Mouse (Mus musculus): Measurements from ENCODE around the gene Lmntd1.
A peak's percentile ranks its signal among the peaks of the same experiment; 100 is the strongest.

The Lmntd1 gene

DNA sequence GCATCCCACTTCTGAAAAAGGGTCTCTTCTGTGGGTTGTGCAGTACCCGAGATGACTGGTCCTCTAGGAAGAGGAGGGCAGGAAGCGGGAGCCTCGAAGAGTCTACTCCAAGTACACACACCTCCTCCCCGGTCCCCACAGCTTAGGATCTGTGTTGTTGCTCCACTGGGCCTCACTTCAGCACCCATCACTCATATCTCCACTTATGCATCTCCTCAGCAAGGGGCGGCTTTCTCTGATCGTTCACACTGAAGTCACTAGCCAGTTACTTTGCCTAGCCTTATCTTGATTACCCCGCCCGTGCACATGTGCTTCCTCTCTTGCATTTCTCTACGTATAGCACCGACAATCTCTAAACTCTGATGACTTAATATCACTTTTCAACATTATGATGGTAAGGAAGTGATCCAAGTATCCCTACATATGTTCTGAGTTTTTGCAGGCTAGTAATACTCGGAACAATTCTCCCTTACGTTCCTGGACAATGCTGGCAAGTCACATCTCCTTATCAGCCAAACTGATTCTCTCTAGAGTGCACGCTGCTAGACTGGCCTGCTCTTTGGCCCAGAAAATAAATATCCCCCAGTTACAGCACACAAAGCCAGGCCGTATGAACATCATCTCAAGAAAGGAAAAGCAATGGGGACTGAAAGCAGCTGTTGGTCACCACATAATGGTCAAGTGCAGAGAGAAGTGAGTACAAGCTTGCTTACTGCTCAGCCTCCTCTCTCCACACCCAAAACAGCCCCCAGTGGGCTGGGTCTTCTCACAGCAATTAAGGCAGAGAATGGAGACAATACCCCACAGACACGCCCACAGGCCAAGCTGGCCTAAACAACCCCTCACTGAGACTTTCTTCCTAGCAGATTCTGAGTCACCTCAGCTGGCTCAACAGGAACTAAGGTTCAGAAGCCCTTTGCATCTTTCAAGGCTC, 56.8 kb downstream of the Lmntd1 start:
- no peak for DNase-seq

DNA sequence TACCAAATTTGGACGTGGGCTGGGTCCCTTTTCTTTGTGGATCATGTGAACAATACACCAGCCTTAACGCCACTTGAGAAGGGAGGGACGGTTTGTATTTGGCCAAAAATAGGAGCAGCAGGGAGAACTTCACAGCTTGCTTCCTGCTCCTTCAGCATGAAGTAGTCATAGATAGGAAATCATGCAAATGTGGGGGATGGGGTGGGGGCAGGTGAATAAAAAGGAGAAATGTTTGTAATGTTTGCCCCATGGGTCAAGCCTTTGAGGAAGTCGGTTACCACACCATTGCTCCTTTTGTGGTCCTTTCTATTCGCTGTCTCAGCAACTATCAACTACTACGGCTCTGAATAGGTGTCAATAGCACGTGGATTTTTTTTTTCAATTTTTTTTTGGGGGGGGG, 60.9 kb downstream of the Lmntd1 start:
- DNase-seq: no peak

DNA sequence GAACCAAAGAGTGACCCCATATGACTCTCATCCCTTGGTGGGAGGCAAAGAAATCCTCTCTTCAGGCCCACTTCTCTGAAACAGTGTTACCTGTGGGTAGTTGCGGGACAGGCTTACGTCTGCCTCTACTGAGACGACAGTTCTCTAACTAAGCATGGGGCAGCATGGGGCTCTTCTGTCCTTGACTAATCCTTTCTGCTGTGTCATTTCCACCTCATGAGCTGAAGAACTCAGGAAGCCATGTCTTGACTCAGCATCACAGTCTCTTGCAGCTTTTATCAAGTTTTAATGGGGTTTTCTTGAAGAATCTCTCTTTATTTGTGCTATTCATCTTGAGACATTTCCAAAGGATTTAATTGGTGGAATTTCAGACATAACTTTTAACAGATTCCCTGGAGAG, 61.3 kb downstream of the Lmntd1 start:
- DNase-seq: no peak

DNA sequence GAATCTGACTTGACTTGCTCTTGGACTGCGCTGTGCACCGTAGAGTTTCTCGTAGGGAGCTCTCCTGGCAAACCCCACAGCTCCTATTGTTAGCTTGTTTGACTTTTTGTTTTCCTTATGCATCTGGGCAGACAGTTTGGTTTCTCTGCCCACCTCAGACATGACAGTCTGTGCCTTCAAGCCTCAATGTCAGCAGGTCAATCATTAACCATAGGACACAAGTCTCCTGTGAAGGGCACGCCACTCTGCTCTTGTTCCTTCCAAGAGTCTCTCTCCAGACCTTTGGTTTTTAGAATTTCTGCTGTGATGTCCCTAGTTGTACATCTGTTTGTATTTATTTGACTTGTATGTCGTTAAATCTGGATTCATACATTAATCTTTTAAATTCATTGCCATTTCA, 63.1 kb downstream of the Lmntd1 start:
- DNase-seq: peak; percentile 30

DNA sequence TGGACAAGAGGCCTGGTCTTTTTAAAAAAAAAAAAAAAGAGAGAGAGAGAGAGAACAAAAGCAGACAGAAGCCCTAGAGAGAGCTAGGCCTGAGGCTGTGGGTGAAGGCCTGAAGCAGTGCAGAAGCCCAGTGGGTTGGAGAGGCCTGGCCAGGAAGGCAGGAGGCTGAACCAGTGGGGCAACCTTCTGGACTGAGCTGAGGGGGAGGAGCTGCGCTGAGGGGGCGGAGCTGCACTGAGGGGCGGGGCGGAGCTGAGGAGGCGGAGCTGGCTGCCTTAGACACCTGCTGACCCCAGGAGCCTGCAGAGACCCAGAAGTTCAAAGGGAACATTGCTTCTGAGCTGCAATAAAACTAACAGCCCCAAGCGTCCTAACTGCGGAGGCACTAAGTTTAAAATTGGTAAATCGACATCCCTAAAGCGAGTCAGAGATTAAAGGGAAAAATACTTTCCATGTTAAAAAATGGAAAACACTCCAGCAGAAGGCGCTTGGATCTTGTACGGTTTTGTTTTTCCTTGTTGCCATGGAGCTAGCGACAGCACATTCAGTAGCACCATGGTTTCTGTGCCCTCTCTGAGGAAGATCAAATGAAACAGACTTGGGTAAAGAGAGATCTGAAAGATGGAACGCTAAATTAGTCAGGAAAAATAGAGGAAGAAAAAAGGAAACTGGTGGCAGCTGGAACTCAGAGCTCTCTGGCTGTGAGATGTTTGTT, 68.0 kb downstream of the Lmntd1 start:
- DNase-seq: peak; percentile 17

DNA sequence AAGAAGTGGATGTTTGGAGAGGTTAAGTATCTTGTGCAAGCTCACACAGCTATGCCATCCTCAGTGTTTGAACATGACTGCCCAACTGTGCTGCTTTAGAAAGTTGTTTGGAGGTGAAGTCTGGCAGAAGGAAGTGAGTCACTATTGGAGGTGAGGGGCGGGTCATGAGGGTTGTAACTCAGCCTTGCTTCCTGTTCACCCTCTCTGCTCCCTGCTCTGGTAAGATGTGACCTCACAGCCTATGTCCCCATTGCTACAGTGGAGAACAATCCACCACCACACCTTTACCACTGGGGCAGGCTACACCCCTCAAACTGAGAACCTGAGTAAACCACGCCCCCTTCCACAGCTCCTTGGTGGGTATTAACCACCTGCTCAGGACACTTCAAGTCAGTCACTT, 69.3 kb downstream of the Lmntd1 start:
- no peak for DNase-seq

DNA sequence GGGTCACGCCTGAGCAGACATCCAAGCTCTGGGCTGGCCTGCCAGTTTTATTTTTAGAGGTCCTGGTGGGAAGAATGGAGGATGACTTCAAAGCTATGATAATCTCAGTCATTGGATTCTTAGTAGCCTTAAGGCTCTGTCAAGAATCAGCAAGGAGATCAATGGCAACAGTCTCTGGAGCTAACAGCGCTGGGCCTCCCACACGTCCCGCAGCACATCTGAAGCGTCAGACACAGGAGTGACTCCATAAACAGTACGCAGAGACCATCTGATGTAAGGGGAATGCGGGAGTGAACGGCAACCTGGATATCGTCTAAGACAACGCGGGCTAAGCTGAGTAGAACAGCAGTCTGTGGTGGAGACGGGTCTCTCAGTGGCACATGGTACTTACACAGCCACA, 69.8 kb downstream of the Lmntd1 start:
- DNase-seq: no peak

DNA sequence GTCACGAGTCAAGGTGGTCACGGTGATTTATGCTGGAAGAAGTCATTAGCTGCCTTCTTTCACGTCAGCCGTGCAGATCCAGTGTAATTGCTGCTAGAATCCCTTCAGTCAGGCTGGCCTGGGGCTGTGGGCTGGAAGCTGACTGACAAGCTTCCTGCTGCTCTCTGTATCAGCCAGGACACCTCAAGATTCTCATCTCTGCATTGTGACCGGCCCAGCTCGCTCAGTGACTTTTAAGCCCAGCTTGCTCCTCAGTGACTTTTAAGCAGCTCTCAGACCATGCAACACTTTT, 74.6 kb downstream of the Lmntd1 start:
- DNase-seq: no peak

DNA sequence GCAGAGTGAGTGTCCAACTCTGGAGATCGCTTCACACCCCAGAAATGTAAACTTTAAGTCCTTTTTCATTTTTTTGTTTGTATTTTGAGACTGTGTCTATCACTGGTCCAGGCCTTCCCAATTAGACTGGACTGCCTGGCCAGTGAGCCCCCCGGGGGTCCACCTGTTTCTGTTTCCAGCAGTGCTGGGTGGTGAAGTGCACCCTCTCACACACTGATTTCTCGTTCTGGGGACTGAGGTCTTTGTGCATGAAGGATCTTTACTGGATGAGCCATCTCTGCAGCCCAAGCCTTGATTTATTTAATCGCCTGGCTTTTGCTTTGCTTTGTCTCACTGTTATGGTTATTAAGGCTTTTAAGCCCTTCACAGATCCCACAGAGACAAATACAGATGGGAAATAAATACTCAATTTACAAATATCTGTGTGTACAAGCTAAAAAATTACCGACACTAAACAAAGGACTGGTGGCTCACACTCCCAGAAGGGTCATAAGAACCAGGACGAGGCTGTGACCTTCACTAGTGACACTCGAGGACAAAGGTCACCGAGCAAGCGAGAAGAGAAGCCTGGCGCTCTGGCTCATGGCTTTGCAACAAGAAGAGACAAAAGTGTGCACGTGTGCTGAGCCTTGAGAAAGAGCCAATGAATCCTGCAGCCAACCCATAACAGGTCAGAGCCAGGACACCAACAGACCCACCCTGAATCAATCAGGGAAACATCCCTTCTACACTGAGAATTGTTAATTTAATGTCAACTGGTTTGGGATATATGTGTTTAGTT, 75.1 kb downstream of the Lmntd1 start:
- no peak for DNase-seq

DNA sequence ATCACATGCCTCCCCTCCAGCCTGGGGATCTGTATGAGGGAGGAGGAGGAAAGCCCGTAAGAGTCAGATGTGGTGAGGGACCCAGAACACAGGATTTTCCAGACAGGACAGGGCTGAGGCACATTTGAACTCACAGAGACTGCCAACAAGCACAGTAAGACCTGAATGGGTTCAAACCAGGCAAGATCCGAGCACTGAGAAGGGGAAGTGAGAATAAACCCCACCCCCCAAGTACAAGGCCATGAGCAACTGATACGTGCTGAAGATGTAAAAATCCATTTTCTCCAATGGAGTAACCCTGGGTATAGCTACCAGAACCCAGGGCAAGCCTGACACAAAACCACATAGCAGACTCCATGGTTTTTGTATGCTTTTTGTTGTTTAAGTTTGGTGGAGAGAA, 83.7 kb downstream of the Lmntd1 start:
- no peak for DNase-seq

DNA sequence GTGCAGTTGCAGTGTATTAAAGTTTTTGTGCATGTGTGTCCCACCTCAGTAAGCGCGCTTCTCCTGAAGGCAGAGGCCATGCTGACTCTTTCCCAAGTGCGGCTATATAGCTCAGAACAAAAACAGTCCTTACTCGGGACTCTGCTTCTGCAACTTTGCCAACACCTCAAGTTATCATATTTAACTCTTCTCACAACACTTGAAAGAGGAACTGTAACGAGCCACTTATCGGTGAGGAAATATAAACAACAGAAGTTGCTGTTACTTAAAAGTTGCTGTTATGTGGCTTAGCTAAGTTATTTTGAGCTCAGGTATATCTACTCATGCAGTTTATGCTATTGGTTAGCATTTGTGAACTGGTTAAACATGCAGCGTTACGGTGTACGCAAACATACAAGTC, 90.8 kb downstream of the Lmntd1 start:
- DNase-seq: no peak

DNA sequence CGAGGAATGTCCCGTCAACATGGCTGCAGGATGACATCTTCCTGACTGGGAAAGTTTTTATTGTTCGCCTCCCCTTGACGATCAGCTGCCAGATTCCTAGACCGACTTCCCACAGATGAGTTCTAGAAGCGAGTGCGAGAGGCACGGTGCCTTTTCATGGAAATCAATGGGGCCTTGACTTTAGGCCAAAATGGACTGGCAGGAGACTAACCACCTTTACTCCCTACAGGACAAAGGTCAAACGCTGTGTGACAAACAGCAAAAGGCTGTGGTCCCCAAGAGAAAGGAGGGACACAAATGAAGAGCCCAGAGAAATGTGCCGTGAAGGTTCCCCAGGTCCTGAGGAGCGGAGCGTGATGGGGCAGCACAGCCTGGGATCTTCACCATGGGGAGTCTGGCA, 91.5 kb downstream of the Lmntd1 start:
- no peak for DNase-seq

DNA sequence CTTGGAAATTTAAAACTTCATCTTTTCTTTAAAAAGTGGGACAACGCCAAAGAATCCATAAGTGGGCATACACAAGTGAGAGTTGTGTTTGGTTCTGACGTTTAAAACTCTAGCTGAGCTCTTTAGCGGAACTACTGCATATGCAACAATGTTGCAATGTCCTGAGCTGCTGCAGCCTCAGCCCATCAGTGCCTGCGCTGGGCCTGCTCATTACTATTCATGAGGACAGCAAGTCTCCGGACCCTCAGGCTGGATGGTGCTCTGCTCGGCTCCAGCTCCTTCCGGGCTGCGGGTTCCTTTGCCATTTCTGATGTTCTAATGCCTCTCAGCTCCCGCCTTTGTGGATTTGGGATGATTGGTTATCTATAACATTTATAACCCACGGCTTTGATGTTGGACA, 97.1 kb downstream of the Lmntd1 start:
- DNase-seq: no peak

DNA sequence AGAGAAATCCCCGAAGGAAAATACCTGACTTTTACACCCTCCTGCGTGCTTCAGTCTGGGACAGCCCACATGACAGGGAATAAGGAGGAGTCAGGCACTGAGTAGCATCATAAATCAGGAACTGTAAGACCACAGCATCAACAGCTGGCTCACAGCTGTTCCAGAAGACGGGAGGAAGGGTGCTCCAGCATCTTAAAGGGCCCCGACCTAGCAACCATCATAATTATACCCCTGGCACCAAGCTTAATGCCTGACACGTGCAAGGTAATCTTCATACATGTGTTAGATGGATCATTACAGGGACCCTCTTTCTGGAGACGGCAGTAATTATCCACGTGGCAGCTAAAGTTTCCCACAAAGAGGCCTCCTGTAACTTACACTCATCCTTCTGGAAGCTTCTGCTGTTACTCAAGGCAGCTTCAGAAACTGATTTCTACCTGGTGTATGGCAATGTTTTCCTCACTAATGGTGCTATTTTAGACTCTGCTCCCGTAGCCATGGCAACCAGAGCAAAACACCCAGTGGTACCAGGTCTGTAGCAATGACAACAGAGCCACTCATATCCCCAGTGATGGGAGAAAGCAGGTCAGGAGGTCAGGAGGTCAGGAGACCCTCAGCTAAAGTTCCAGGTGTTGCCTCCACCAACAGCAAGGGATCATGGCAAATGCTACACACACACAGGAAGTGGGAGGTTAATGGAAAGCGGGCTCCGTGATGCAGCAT, 98.1 kb downstream of the Lmntd1 start:
- DNase-seq: peak; percentile 60

DNA sequence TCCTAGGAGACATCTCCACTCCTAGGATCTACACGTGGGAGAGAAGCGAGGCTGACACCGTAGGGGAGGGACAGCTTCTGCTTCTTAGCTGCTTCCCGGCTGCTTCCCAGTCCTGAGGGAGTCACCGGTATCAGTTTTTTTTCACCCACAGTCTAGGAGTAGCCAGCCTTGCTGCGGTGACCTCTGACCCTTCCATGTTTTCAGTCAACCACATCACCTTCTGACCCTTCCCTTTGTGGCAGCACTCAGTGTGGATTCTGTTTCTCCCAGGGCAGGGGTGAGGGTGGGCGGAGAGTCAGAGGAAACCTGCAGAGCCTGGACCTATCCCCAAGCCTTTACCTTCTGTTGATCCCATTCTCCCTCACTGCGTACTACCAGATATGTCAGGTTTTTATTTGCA, 102.9 kb downstream of the Lmntd1 start:
- DNase-seq: no peak

DNA sequence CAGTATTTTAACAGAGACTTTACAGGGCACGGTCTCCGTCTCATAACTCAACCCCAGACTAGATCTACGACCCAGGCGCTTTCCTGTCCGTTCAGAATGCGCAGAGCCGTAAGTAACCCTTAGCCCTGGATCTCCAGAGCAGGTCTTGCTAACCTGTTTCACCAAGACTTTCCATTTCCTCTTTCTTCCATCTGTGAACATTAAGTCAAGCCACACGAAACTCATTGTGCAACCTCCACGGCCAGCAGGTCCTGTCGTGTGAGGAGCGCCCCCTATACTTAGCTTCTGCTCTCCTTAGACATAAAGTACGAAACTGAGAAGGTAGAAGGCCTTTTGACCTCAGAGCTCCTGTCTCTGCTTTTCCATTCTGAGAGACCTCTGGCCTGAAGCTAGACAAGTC, 105.3 kb downstream of the Lmntd1 start:
- no peak for DNase-seq

DNA sequence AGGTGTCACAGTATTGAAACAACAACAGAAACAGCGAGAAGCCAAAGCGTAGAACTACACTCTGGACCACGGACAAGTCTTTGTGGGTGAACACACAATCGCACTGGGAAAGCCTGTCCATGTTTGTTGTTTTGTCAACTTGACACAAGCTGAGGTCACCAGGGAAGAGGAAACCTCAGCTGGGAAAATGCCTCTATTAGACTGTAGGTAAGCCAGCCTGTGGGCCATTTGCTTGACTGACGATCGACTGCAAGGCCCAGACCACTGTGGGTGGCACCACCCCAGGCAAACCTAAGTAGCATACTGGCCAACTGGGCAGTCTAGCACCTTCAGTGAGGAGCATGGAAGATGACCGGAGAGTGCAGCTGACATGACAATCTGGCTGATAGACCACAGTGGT, 112.4 kb downstream of the Lmntd1 start:
- DNase-seq: no peak

DNA sequence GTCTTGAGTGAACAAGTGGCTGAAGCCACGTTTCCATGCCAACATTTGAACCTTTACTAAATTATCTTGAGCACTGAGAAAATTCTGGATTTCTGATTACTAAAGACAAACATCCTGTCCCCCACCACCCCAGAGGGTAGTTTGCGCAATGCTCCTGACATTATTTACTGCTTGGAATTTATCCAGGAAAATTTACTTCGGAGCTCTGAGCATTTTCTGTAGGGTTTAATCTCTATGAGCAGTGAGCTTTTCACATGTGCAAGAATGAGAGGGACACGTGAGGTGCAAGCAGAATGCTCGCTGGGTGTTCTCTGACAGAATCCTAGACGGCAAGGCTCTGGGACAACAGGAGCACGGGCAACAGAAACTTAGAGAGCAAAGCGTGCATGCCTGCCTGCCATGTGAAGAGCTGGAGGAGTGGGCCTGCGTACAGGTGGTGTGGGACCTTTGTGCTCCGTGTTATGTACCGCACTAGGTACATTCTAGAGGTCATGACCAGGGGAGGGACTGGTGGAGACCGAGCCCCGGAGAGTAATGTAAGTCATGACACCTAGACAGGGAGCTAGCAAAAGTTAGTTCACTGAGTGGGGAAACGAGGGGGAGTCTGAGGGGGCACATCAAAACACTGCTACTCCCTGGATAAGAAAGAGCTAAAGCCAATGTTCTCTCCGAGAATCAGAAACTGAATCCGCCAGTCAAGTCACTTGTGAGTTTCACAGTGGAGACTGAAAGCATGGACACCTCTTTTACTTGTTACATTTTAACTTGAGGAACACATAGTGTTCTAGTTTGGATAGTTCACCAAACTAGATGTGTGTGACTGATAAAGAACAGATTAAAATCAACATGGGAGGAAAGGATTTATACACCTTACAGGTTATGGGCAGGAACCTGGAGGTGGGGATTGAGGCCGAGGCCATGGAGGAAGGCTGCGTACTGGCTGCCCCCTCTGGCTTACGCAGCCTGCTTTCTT, 114.3 kb downstream of the Lmntd1 start:
- peak; percentile 38 for DNase-seq

DNA sequence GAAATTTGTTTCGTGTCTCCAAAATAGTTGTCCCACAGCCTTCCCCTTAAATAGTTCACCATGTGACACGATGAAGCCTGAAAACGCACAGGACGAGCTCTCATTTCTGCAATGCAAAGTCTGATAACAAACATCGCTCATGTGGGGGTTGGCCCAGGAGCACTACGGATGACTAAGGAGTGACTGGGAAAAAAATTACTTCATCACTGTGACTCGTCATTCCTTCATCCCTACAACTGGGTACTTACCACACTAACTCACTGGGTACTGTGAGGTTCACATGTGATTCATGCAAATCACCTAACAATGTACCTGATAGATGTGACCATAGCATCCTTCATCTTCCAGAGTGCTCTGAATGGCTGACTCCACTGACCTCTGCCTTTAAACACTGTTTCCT, 118.4 kb downstream of the Lmntd1 start:
- no peak for DNase-seq

DNA sequence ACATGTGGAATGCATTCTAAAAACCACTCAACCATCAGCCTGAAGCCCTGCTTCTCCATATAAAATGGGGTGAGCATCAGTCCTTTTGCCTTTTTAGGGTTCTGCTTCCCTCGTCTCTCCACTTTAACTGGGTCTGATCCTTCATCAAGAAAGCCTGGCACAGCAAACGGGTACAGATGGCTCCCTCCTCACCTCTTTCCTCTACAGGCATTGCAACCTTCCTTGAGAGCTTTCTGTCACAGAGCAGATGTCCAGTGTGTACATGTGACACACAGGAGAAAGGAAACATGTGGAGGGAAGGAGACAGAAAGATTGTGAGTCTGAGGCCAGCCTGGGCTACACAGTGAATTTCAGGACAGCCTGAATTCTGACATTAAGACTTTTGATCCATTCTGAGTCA, 125.9 kb downstream of the Lmntd1 start:
- DNase-seq: no peak

DNA sequence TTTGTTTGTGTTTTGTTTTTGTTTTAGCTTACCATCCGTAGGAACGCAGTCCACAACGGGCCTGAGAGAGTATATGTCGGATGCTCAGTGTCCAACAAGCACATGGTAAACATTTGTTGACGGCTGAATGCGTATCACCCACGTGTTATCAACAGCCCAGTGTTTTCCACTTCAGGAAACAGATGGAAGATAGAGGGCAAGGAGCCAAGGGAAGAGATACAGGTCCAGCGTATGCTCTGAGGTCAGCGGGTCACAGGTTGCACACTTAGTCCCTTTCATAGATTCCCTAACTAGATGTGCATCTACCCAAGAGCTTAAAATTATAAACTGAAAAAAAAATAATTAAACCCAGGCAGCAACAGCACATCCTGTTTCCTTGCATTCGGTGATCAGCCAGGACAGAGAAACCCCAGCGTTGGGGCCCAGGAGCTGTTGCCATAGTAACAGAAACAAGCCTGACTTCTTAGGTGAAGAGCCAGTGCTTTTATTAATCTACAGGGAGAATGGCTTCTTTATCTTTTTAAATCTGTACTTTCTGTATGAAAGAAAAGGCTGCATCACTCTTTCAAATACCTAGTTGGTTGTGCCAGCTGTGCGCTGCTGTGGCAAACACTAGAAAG, 128.0 kb downstream of the Lmntd1 start:
- DNase-seq: peak; percentile 18
